Mouse (Mus musculus): Measurements from ENCODE around the gene Mast4. TPM values are rescaled to one million over a fixed set of nuclear protein-coding genes. Genes with fewer than 3 reads are reported as not detected.

Gene Mast4
- polyA plus RNA-seq, 1 experiment from 2014 or later: 10.5 TPM

DNA sequence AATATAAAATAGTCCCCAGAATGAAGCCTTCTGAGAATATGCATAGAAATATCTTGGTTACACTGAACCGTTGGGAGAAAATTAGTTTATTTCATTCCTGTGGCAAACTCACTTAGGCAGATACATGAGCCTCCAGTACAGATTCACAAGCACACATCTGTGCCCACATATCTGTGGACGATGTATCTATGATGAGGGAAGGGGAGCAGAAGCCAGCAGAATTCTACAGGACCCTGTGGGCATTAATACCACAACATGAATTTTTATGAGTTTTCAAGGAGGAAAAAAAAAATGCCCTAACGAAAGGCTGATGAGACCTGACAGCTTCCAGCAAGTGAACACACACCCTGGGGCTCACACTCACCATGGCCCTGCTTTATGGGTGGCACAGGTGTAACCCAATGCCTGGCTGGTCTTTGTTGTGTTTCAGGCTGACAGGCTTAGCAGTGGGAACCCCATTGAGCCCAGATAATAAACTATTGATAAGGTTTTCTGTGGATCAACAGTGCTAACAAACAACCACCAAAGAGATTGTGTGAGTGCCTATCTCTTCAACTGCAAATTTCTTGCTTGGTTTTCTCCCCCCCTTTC is 17.4 kb downstream of the Mast4 start:
- POLR2A ChIA-PET: no interaction called here
- no peak for TF ChIP-seq CTCF (IDR thresholded peaks at IDR 0.05)
- DNase-seq (ENCODE audit: low read depth, low spot score) (no peak), ATAC-seq (no peak)
- CTCF ChIA-PET: interaction anchor here (0.7 kb wide), 1 partner anchor 22 kb away, joined by 3 read pairs; no protein-coding TSS in a partner anchor
- in situ Hi-C loops (cut with MboI; ENCODE audit: low pct_unique_long_range_greater_than_20kb): no loop called here
- no peaks in the 10 kb centered on the region for H3K27me3 ChIP-seq

DNA sequence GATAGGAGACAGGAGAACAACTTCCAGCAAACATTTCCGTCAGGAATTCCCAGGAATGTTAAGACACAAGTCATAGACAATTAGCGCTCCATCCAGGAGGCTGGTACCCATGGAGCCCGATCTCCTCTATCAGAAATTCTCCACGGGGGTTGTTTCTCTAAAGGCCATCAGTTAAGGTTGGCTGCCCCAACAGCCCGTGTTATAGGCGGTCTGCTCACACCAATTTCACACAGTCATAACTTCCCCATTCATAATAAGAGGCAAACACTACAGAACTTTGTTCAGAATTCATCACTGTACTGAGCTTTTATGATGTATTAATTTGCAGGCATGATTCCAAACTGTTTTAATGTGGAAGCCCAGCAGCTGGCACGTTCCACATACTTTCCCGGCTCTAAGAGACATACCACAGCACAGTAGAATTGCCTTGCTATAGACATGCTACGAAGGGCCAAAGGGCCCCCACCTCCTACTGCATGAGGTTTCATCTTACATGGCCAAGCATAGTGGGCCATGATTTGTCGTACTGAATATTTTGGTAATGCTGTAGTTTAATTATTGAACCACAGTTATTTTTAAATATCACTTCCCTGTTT is 19.1 kb downstream of the Mast4 start:
- no peak for TF ChIP-seq CTCF (IDR thresholded peaks at IDR 0.05)
- ATAC-seq: no peak
- no peaks in the 10 kb centered on the region for H3K27me3 ChIP-seq
- CTCF ChIA-PET: interaction anchor here (0.6 kb wide), 1 partner anchor 12 kb away, joined by 3 read pairs; no protein-coding TSS in a partner anchor
- DNase-seq (ENCODE audit: low read depth, low spot score): no peak
- POLR2A ChIA-PET: interaction anchor here (1.0 kb wide), 1 partner anchor 15 kb away, joined by 3 read pairs; no protein-coding TSS in a partner anchor
- in situ Hi-C loops (cut with MboI; ENCODE audit: low pct_unique_long_range_greater_than_20kb): no loop called here

DNA sequence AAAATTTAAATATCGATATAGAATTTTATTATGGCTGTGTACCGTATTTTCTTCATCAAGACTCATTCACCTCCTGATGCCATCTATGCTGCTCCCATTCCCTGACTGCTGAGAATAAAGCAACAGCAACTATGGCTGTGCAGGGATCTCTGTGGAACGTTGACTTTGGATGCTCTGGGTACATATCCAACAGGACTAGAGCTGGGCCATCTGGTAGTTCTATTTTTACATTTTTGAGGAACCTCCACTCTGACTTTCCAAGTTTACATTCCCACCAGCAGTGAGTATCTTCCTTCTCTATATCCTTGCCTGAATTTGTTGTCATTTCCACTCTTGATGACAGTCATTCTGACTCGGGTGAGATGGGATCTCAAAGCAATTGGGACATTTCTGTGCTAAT is 26.0 kb downstream of the Mast4 start:
- DNase-seq (ENCODE audit: low read depth, low spot score) (no peak), ATAC-seq (no peak)
- POLR2A ChIA-PET: no interaction called here
- H3K27me3 ChIP-seq: no peaks in the 10 kb centered on the region
- CTCF ChIA-PET: no interaction called here
- in situ Hi-C loops (cut with MboI; ENCODE audit: low pct_unique_long_range_greater_than_20kb): no loop called here
- TF ChIP-seq CTCF (IDR thresholded peaks at IDR 0.05): no peak

DNA sequence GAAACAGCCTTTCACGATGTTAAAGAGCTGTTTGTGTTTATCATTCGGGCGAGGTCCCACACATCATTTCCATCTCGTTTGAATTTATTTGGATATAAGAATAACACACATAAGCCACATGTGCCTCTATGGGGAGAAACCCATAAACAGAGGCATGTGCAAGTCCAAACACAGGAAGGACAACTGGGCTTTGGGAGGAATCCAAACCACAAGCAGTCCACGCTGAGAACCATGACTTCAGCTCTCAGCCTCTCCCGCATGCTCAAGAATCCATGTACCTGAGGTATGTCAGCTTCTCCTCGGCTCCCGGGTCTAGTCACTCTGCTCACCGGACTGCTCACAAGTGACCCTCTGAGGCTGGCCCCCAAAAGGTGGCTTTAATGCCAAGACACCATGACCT is 30.5 kb downstream of the Mast4 start:
- no peaks in the 10 kb centered on the region for H3K27me3 ChIP-seq
- POLR2A ChIA-PET: no interaction called here
- ATAC-seq (no peak), DNase-seq (ENCODE audit: low read depth, low spot score) (no peak)
- no peak for TF ChIP-seq CTCF (IDR thresholded peaks at IDR 0.05)
- CTCF ChIA-PET: no interaction called here
- in situ Hi-C loops (cut with MboI; ENCODE audit: low pct_unique_long_range_greater_than_20kb): no loop called here

GRCm38 (mm10) chr13:103302508-103302907 is 31.8 kb downstream of the Mast4 start:
- H3K27me3 ChIP-seq: no peaks in the 10 kb centered on the region
- ChIA-PET POLR2A (no interaction called here), CTCF (interaction anchor here (1.3 kb wide), 1 partner anchor 11 kb away, joined by 3 read pairs; no protein-coding TSS in a partner anchor)
- in situ Hi-C loops (cut with MboI; ENCODE audit: low pct_unique_long_range_greater_than_20kb): no loop called here
- no peak for ATAC-seq
- DNase-seq (ENCODE audit: low read depth, low spot score): no peak
- TF ChIP-seq CTCF (IDR thresholded peaks at IDR 0.05): no peak

DNA sequence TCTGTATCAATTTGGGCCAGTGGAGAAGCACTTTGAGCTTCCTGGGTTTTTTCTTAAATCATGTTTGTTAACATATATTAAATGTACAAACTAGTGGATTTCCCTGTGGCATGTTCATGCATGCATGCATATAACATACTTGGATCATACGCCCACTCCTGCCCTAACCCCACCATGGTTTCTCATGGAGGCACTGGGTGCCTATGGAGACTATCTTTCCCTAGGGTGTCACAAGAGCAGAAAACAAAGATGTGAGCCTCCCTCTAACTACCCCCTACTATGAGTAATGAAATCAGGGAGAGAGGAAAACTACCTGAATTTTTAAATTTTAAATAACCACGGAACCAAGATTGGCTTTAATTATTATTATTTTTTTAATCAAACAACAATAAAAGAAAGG is 32.2 kb downstream of the Mast4 start:
- in situ Hi-C loops (cut with MboI; ENCODE audit: low pct_unique_long_range_greater_than_20kb): no loop called here
- CTCF ChIA-PET: interaction anchor here (1.3 kb wide), 1 partner anchor 11 kb away, joined by 3 read pairs; no protein-coding TSS in a partner anchor
- DNase-seq (ENCODE audit: low read depth, low spot score) (no peak), ATAC-seq (no peak)
- no peaks in the 10 kb centered on the region for H3K27me3 ChIP-seq
- no peak for TF ChIP-seq CTCF (IDR thresholded peaks at IDR 0.05)
- POLR2A ChIA-PET: no interaction called here

DNA sequence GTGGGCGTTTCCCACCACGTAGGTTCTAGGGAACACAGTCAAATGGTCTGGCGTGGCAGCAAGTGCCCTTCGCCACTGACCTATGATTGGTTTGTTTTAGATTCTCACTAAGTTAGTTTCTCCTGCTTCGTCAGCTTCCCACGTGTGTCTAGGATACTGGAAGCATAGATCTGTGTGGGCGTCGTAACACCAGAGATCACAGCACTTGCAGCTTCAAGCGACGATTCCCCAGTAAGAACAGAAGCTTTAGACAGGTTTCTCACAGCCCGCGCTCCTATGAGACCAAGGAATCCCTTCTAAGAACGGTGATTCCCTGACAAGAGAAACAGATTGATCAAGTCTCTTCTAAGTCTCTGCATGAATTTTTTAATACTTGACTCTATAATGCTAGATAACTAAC is 39.9 kb downstream of the Mast4 start:
- no peak for ATAC-seq
- TF ChIP-seq CTCF (IDR thresholded peaks at IDR 0.05): no peak
- H3K27me3 ChIP-seq: no peaks in the 10 kb centered on the region
- ChIA-PET POLR2A (no interaction called here), CTCF (interaction anchor here (0.7 kb wide), 1 partner anchor 23 kb away, joined by 3 read pairs; no protein-coding TSS in a partner anchor)
- no peak for DNase-seq (ENCODE audit: low read depth, low spot score)
- in situ Hi-C loops (cut with MboI; ENCODE audit: low pct_unique_long_range_greater_than_20kb): no loop called here

GRCm38 (mm10) chr13:103293121-103293520 is 41.2 kb downstream of the Mast4 start:
- no peak for TF ChIP-seq CTCF (IDR thresholded peaks at IDR 0.05)
- no peak for ATAC-seq
- in situ Hi-C loops (cut with MboI; ENCODE audit: low pct_unique_long_range_greater_than_20kb): no loop called here
- POLR2A ChIA-PET: no interaction called here
- H3K27me3 ChIP-seq: no peaks in the 10 kb centered on the region
- DNase-seq (ENCODE audit: low read depth, low spot score): no peak
- CTCF ChIA-PET: interaction anchor here (1.2 to 1.9 kb wide), 2 partner anchors 10 to 13 kb away, joined by 3 to 5 read pairs; no protein-coding TSS in a partner anchor

DNA sequence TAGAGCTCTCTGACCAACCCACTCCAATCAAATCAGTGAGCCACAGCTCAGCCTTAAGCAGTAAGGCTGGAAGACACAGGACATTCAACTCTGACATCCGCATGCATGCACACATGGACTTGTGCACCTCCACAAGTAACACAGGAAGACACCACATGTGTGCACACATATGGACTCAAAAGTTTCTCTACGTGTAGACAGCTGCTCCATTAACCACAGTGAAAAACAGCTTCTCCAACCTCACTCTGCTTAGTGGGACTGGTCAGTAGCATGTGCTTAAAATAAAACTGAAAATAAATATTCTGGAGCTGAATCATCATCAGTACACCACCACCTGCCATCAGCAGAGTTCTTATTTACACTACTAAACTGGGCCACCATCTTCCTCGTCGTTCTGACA is 43.2 kb downstream of the Mast4 start:
- in situ Hi-C loops (cut with MboI; ENCODE audit: low pct_unique_long_range_greater_than_20kb): no loop called here
- ChIA-PET POLR2A (no interaction called here), CTCF (interaction anchor here (1.0 kb wide), 1 partner anchor 11 kb away, joined by 3 read pairs; no protein-coding TSS in a partner anchor)
- no peaks in the 10 kb centered on the region for H3K27me3 ChIP-seq
- TF ChIP-seq CTCF (IDR thresholded peaks at IDR 0.05): no peak
- no peak for ATAC-seq
- DNase-seq (ENCODE audit: low read depth, low spot score): no peak

DNA sequence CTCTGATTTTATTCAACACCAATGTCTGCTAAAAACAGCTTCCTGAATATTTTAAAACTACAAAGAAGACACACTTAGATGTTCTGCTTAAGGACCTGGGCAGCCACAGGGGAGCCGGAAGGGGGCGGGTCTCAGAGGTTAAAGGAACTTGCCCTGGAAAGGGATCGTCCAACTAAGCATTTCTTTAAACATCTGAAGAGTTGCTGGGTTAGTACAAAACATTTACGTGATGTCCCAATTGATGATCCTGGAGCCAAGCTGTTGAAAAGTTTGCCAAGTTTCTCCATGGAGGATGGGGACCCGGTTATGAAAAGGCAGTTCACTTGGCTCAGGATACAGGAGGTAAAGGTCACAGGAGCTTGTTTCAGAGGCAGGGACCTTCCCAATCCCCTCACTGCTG is 48.5 kb downstream of the Mast4 start:
- in situ Hi-C loops (cut with MboI; ENCODE audit: low pct_unique_long_range_greater_than_20kb): no loop called here
- no peak for ATAC-seq
- H3K27me3 ChIP-seq: no peaks in the 10 kb centered on the region
- POLR2A ChIA-PET: no interaction called here
- TF ChIP-seq CTCF (IDR thresholded peaks at IDR 0.05): no peak
- no peak for DNase-seq (ENCODE audit: low read depth, low spot score)
- CTCF ChIA-PET: no interaction called here

GRCm38 (mm10) chr13:103285036-103285435 is 49.3 kb downstream of the Mast4 start:
- in situ Hi-C loops (cut with MboI; ENCODE audit: low pct_unique_long_range_greater_than_20kb): no loop called here
- no peaks in the 10 kb centered on the region for H3K27me3 ChIP-seq
- ATAC-seq (no peak), DNase-seq (ENCODE audit: low read depth, low spot score) (no peak)
- POLR2A ChIA-PET: no interaction called here
- no peak for TF ChIP-seq CTCF (IDR thresholded peaks at IDR 0.05)
- CTCF ChIA-PET: no interaction called here
